Mouse (Mus musculus) olfactory bulb, adult 2 months (tissue): Measurements from ENCODE around the gene Ighmbp2.

ENCODE experiments used
- CTCF ChIP-seq: fragments of 200-500 bp; IDR thresholded peaks from 2 replicates; pipeline ENCODE4 v1.5.1; 2012; ENCODE audit warnings: low read depth, mild to moderate bottlenecking, low read length, moderate library complexity; ENCODE audit not compliant: insufficient read depth
- POLR2A ChIP-seq: fragments of 200-500 bp; IDR thresholded peaks from 2 replicates; pipeline ENCODE4 v1.6.1; 2012; ENCODE audit warnings: mild to moderate bottlenecking, low read depth, low read length, moderate library complexity; ENCODE audit not compliant: insufficient read depth

GRCm38 (mm10) chr19:3321617-3322016 is 38.8 kb upstream of the Ighmbp2 start:
- TF ChIP-seq POLR2A, result no peak
- TF ChIP-seq CTCF, result no peak
